Mouse (Mus musculus) intestine, embryonic 15.5 days (tissue): ENCODE data around the gene Nmbr. TPM values are rescaled to one million over a fixed set of nuclear protein-coding genes. Genes with fewer than 3 reads are reported as not detected.

Source experiments
- ATAC-seq: fragments of 200-750 bp; cut with Nextera tagmentation; 2 replicates; pipeline ENCODE4 v1.8.0; 2017; ENCODE audit warnings: moderate TSS enrichment, moderate library complexity
- H3K27ac ChIP-seq: fragments of 300-500 bp; sonication (generic); 2 replicates; pipeline ENCODE4 v1.5.1; 2015; ENCODE audit warnings: mild to moderate bottlenecking, inconsistent platforms
- H3K27me3 ChIP-seq: fragments of 300-500 bp; sonication (generic); replicated peaks from 2 replicates; pipeline ENCODE4 v1.6.1; 2015; ENCODE audit warnings: inconsistent platforms
- H3K36me3 ChIP-seq: fragments of 300-500 bp; sonication (generic); 2 replicates; pipeline ENCODE4 v1.6.1; 2015; ENCODE audit warnings: inconsistent platforms
- H3K4me1 ChIP-seq: fragments of 300-500 bp; sonication (generic); replicated peaks from 2 replicates; pipeline ENCODE4 v1.6.1; 2015; ENCODE audit warnings: inconsistent platforms
- H3K4me2 ChIP-seq: fragments of 300-500 bp; sonication (generic); replicated peaks from 2 replicates; pipeline ENCODE4 v1.6.1; 2015; ENCODE audit warnings: mild to moderate bottlenecking, inconsistent platforms
- H3K4me3 ChIP-seq: fragments of 300-500 bp; sonication (generic); replicated peaks from 2 replicates; pipeline ENCODE4 v1.5.1; 2015; ENCODE audit warnings: inconsistent platforms
- H3K9ac ChIP-seq: fragments of 300-500 bp; sonication (generic); 2 replicates; pipeline ENCODE4 v1.6.1; 2015; ENCODE audit warnings: inconsistent platforms
- H3K9me3 ChIP-seq: fragments of 300-500 bp; sonication (generic); 2 replicates; pipeline ENCODE4 v1.6.1; 2016; ENCODE audit warnings: inconsistent platforms
- WGBS: fragments of 180-500 bp; shearing (Covaris S2); methylation state at CpG from one replicate; pipeline ENCODE4 v1.1.7; 2015; 5-methylcytosine and 5-hydroxymethylcytosine counted together
- polyA plus RNA-seq: library from polyadenylated mRNA; unstranded; fragments of >200 nt; fragmentation: Nextera tagmentation; extraction: Ambion mirVana; gene quantifications from 2 replicates; pipeline ENCODE4 v1.2.1, GENCODE M21; 2015

The Nmbr gene
- polyA plus RNA-seq, 1 experiment from 2014 or later: 0.26 TPM

GRCm38 (mm10) chr10:14759665-14760558 lies 54.5 kb downstream of the Nmbr start:
- Histone ChIP-seq H3K4me3 (peak overlapping the region; percentile 34), H3K36me3 (no peaks in the 10 kb centered on the region), H3K9ac (no peak overlapping the region), H3K4me2 (peak overlapping the region; percentile 72), H3K4me1 (no peaks in the 10 kb centered on the region), H3K27ac (no peak overlapping the region), H3K27me3 (0 out of 2 replicates have a peak, but pooled peaks cover 5% of the 10 kb centered on the region), H3K9me3 (no peaks in the 10 kb centered on the region)
- no peak for ATAC-seq
- WGBS: 3% methylated on average over 35 of the region's 35 CpGs

DNA sequence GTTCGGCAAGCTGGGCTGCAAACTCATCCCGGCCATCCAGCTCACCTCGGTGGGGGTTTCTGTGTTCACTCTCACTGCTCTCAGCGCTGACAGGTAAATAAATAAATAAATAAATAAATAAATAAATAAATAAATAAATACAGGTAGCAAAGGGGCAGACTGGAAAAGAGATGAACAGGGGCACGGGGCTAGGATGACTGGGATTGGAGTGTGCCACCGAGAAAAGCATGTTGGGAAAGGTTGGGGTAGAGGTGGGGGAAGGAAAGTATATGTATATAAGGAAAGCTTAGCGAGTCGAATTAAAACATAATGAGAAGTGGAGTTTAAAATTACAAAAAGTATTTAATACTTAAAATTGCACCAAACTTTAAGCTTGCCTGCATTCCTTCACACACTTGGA lies 55.2 kb downstream of the Nmbr start:
- Histone ChIP-seq H3K9me3 (no peaks in the 10 kb centered on the region), H3K36me3 (no peaks in the 10 kb centered on the region), H3K27ac (no peak overlapping the region), H3K9ac (no peak overlapping the region), H3K4me3 (peak overlapping the region; percentile 34; the same call in 1 of the 2 replicates), H3K4me1 (no peaks in the 10 kb centered on the region), H3K4me2 (peak overlapping the region; percentile 72), H3K27me3 (0 out of 2 replicates have a peak, but pooled peaks cover 5% of the 10 kb centered on the region)
- WGBS: 25% methylated on average over 8 of the region's 8 CpGs
- no peak for ATAC-seq

DNA sequence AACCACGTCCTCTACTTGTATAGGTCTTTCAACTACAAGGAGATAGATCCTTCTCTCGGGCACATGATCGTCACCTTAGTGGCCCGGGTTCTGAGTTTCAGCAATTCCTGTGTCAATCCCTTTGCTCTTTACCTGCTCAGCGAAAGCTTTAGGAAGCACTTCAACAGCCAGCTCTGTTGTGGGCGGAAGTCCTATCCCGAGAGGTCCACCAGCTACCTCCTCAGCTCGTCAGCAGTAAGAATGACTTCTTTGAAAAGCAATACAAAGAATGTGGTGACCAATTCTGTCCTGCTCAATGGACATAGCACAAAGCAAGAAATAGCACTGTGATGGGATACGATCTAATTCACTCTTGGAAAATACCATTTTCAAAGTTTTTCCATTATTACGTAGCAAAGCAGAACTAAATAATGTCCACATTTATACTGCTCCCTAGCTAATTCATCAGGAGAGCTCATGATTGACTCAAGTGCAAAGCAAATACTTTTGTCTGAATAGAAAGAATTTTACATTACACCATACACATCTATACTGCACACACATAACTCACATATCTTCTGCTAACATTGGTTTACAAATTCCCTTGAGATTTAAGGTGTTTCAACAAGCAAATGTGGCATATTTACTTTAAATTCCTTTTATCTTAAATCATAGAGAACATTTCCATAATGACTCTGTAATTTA lies 65.0 kb downstream of the Nmbr start:
- Histone ChIP-seq H3K4me1 (no peaks in the 10 kb centered on the region), H3K27me3 (no peaks in the 10 kb centered on the region), H3K9me3 (no peaks in the 10 kb centered on the region), H3K27ac (no peak overlapping the region), H3K9ac (no peak overlapping the region), H3K4me2 (no peak overlapping the region), H3K36me3 (no peaks in the 10 kb centered on the region), H3K4me3 (no peak overlapping the region)
- no peak for ATAC-seq
- 83% methylated on average over 10 of the region's 10 CpGs for WGBS

- Histone ChIP-seq H3K9ac (no peak overlapping the region), H3K4me2 (no peak overlapping the region), H3K36me3 (no peaks in the 10 kb centered on the region), H3K27ac (no peak overlapping the region), H3K9me3 (no peaks in the 10 kb centered on the region), H3K4me3 (no peak overlapping the region), H3K27me3 (no peaks in the 10 kb centered on the region), H3K4me1 (no peaks in the 10 kb centered on the region)
- ATAC-seq: no peak
- WGBS: 63% methylated on average over 2 of the region's 2 CpGs
Observed at GRCm38 (mm10) chr10:14774499-14774898, 69.1 kb downstream of the Nmbr start.

GRCm38 (mm10) chr10:14789969-14790368 lies 84.6 kb downstream of the Nmbr start:
- no peak overlapping the region for H3K27ac ChIP-seq
- 77% methylated on average over 2 of the region's 2 CpGs for WGBS
- no peaks in the 10 kb centered on the region for H3K4me1 ChIP-seq
- ATAC-seq: no peak
- no peaks in the 10 kb centered on the region for H3K9me3 ChIP-seq
- H3K4me3 ChIP-seq: no peak overlapping the region
- H3K9ac ChIP-seq: no peak overlapping the region
- H3K4me2 ChIP-seq: no peak overlapping the region
- H3K36me3 ChIP-seq: no peaks in the 10 kb centered on the region
- no peaks in the 10 kb centered on the region for H3K27me3 ChIP-seq

DNA sequence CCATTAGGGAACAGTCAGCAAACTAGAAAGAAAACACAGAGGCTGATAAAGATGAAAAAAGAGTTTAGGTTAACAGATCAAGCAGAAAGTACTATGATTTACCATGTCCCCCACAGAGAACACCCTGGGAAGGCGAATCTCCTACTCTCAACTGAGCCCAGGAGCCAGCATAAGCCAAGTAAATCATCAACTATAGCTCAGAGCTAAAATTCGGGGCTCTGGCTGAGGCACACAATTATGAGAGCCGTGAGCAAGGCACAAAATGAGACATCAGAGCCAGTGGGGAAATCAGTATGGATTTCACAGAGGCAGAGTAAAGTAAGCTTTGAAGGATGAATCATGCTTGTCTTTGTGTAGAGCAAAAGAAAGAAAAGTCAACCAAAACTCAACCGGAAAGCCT lies 111.6 kb downstream of the Nmbr start:
- WGBS: 68% methylated on average over 4 of the region's 4 CpGs
- Histone ChIP-seq H3K4me1 (no peaks in the 10 kb centered on the region), H3K27me3 (no peaks in the 10 kb centered on the region), H3K4me2 (no peak overlapping the region), H3K9me3 (no peaks in the 10 kb centered on the region), H3K9ac (no peak overlapping the region), H3K27ac (no peak overlapping the region), H3K36me3 (no peaks in the 10 kb centered on the region), H3K4me3 (no peak overlapping the region)
- no peak for ATAC-seq

Other genes starting within 250 kb of the Nmbr start
- gene Adgrg6, start 159.9 kb upstream of the Nmbr start, polyA plus RNA-seq: 2.8 and 3.6 TPM in 2 replicates
- 85.2 and 97.2 TPM in 2 replicates for gene Vta1, start within 50 bp of the Nmbr start, polyA plus RNA-seq
- gene Gje1, start 12.6 kb downstream of the Nmbr start, polyA plus RNA-seq: not detected in 2 replicates